8 mouse cellular contexts compared by ENCODE assay signal in the genomic region with DNA sequence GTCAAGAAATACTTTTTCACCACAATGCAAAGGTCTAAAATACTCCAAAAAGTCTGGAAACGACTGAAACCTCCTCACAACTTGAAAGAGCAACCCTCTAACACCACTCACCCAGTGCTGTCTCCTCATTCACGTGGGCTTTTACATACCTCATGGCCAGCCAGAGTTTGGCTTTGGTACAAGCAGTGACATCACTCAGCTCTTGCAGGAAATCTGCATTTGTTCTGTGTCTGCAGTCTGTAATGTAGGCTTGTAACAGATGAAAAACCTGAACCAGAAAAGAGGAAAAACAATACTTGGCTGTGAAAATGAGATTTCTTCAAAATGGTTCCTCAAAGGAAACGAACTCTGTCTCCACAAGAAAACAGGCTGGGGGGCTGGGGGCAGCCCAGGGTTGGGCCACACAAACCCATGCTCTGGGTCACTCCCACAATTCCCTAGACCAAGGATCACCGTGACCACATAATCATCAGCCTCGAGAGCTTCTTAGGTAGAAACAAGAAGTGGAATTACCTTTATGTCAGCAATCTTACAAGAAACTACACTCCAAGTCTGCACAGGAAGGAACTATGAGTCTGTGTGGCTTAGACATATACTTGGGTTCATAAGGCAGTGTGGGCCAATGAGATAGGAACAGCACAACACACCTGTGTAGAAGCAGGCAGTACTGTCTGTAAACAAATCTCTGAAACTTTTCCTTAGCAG.
DNase-seq lines count a peak whose midpoint lies in the region; ATAC-seq and TF ChIP-seq lines count a peak whose summit lies in the region.

No protein-coding gene starts in this region.

- no peak overlapping the region for H3K4me2 ChIP-seq in embryonic facial prominence, embryonic 12.5 days (replicated peaks)
- no peak overlapping the region for H3K4me2 ChIP-seq in lung, embryonic 15.5 days
- H3K4me2 ChIP-seq in heart, embryonic 16.5 days (ENCODE audit: low read depth, low read length), result no peak overlapping the region

- H3K9me3 ChIP-seq in embryonic facial prominence, embryonic 12.5 days, result no peaks in the 10 kb centered on the region
- peaks cover 3% of the 10 kb centered on the region for H3K9me3 ChIP-seq in embryonic facial prominence, embryonic 10.5 days
- no peaks in the 10 kb centered on the region for H3K9me3 ChIP-seq in lung, embryonic 15.5 days
- H3K9me3 ChIP-seq in heart, embryonic 16.5 days (replicated peaks; ENCODE audit: control insufficient read depth, low read length), result no peaks in the 10 kb centered on the region

- H3K4me1 ChIP-seq in embryonic facial prominence, embryonic 12.5 days, result peaks cover 11% of the 10 kb centered on the region
- peaks cover 13% of the 10 kb centered on the region for H3K4me1 ChIP-seq in embryonic facial prominence, embryonic 10.5 days
- peaks cover 60% of the 10 kb centered on the region for H3K4me1 ChIP-seq in lung, embryonic 15.5 days
- peaks cover 25% of the 10 kb centered on the region for H3K4me1 ChIP-seq in lung, adult 2 months (ENCODE audit: control insufficient read depth, insufficient read depth, low read length)
- peaks cover 46% of the 10 kb centered on the region for H3K4me1 ChIP-seq in heart, embryonic 16.5 days (ENCODE audit: control insufficient read depth, insufficient read depth, low read length)

- no peaks in the 10 kb centered on the region for H3K27me3 ChIP-seq in embryonic facial prominence, embryonic 12.5 days
- no peaks in the 10 kb centered on the region for H3K27me3 ChIP-seq in embryonic facial prominence, embryonic 10.5 days (replicated peaks; ENCODE audit: low read depth, poor library complexity, severe bottlenecking)
- H3K27me3 ChIP-seq in lung, embryonic 15.5 days, result no peaks in the 10 kb centered on the region
- no peaks in the 10 kb centered on the region for H3K27me3 ChIP-seq in heart, embryonic 16.5 days (ENCODE audit: control insufficient read depth, insufficient read depth, low read length)

- WGBS in embryonic facial prominence, embryonic 12.5 days, result 62% methylated on average over 5 of the region's 5 CpGs
- WGBS in embryonic facial prominence, embryonic 10.5 days, result 85% methylated on average over 5 of the region's 5 CpGs
- WGBS in lung, embryonic 15.5 days, result 40% methylated on average over 5 of the region's 5 CpGs
- 26% methylated on average over 5 of the region's 5 CpGs for WGBS in lung, adult 2 months
- 27% methylated on average over 5 of the region's 5 CpGs for WGBS in heart, embryonic 16.5 days

- TF ChIP-seq CTCF in lung, adult 2 months (IDR thresholded peaks at IDR 0.05; ENCODE audit: insufficient read depth, low read length), result no peak

- no peak for TF ChIP-seq POLR2A in lung, adult 2 months (IDR thresholded peaks at IDR 0.05; ENCODE audit: borderline replicate concordance, extremely low read depth, low read depth, low read length)

- H3K27ac ChIP-seq in embryonic facial prominence, embryonic 12.5 days, result peak overlapping the region; percentile 47
- no peak overlapping the region for H3K27ac ChIP-seq in embryonic facial prominence, embryonic 10.5 days (replicated peaks)
- H3K27ac ChIP-seq in lung, embryonic 15.5 days, result peak overlapping the region; percentile 16; the same call in 1 of the 2 replicates
- H3K27ac ChIP-seq in heart, embryonic 16.5 days (ENCODE audit: low read length), result peak overlapping the region; percentile 89

- DNase-seq in embryonic facial prominence, embryonic 10.5 days (ENCODE audit: low spot score), result no peak
- DNase-seq in lung, adult 2 months, result no peak
- DNase-seq in spleen, postnatal 14 days (ENCODE audit: low spot score in 2 of 2), result no peak
- no peak for DNase-seq in retina, embryonic 14.5 days (ENCODE audit: low spot score)

- H3K4me3 ChIP-seq in embryonic facial prominence, embryonic 12.5 days, result no peak overlapping the region
- no peak overlapping the region for H3K4me3 ChIP-seq in embryonic facial prominence, embryonic 10.5 days
- H3K4me3 ChIP-seq in lung, embryonic 15.5 days, result no peak overlapping the region
- no peak overlapping the region for H3K4me3 ChIP-seq in lung, adult 2 months (replicated peaks; ENCODE audit: extremely low read depth, low read depth, low read length)
- H3K4me3 ChIP-seq in heart, embryonic 16.5 days (ENCODE audit: low read length), result no peak overlapping the region

- no peak for ATAC-seq in embryonic facial prominence, embryonic 12.5 days (ENCODE audit: insufficient number of reproducible peaks, insufficient read depth, low FRiP score, low TSS enrichment)
- no peak for ATAC-seq in lung, embryonic 15.5 days (ENCODE audit: borderline replicate concordance, extremely low read depth, low FRiP score, low TSS enrichment)
- ATAC-seq in heart, embryonic 16.5 days (replicated peaks; ENCODE audit: extremely low read depth, insufficient read depth, low FRiP score), result peak; percentile 80
- ATAC-seq in megakaryocyte, adult 5-6 weeks (ENCODE audit: poor library complexity, severe bottlenecking), result peak; percentile 33

- H3K9ac ChIP-seq in embryonic facial prominence, embryonic 12.5 days, result no peak overlapping the region
- H3K9ac ChIP-seq in lung, embryonic 15.5 days, result no peak overlapping the region
- H3K9ac ChIP-seq in heart, embryonic 16.5 days (ENCODE audit: low read length), result peak overlapping the region; percentile 44

- H3K36me3 ChIP-seq in embryonic facial prominence, embryonic 12.5 days, result no peaks in the 10 kb centered on the region
- peaks cover 28% of the 10 kb centered on the region for H3K36me3 ChIP-seq in embryonic facial prominence, embryonic 10.5 days (replicated peaks)
- H3K36me3 ChIP-seq in lung, embryonic 15.5 days, result no peaks in the 10 kb centered on the region
- no peaks in the 10 kb centered on the region for H3K36me3 ChIP-seq in heart, embryonic 16.5 days (ENCODE audit: control insufficient read depth, insufficient read depth)

Comparison
In these comparisons a context has a peak if more than half of its experiments do, and no peak if none do; other contexts are left out.
1. ATAC-seq: peak in heart, embryonic 16.5 days (single experiment) and megakaryocyte, adult 5-6 weeks (single experiment); none in embryonic facial prominence, embryonic 12.5 days (single experiment) and lung, embryonic 15.5 days (single experiment).